Mouse (Mus musculus) limb, embryonic 10.5 days (tissue): ENCODE data around the gene Fbp1. TPM values are rescaled to one million over a fixed set of nuclear protein-coding genes. Genes with fewer than 3 reads are reported as not detected.
A peak's percentile ranks its signal among the peaks of the same experiment; 100 is the strongest.
"Not testable (repeated sequence)": the region's sequence is repeated elsewhere in the genome, so short reads cannot be mapped to it uniquely, and the experiment has no call there.

Experiments
- DNase-seq: peaks from one replicate; pipeline ENCODE4 v3.0.0-alpha.2; 2017; ENCODE audit warnings: low spot score
- H3K27ac ChIP-seq: fragments of 300-500 bp; sonication (generic); 2 replicates; pipeline ENCODE4 v1.5.1; 2016; ENCODE audit warnings: mild to moderate bottlenecking
- H3K27me3 ChIP-seq: fragments of 300-500 bp; sonication (generic); 2 replicates; pipeline ENCODE4 v1.6.1; 2016; ENCODE audit warnings: low read depth, mild to moderate bottlenecking; ENCODE audit not compliant: poor library complexity, severe bottlenecking
- H3K36me3 ChIP-seq: fragments of 300-500 bp; sonication (generic); 2 replicates; pipeline ENCODE4 v1.6.1; 2016; ENCODE audit warnings: mild to moderate bottlenecking, moderate library complexity
- H3K4me1 ChIP-seq: fragments of 300-500 bp; sonication (generic); 2 replicates; pipeline ENCODE4 v1.6.1; 2016
- H3K4me3 ChIP-seq: fragments of 300-500 bp; sonication (generic); 2 replicates; pipeline ENCODE4 v1.5.1; 2016; ENCODE audit warnings: mild to moderate bottlenecking, moderate library complexity
- H3K9me3 ChIP-seq: fragments of 300-500 bp; sonication (generic); replicated peaks from 2 replicates; pipeline ENCODE4 v1.6.1; 2016; ENCODE audit warnings: mild to moderate bottlenecking
- WGBS: fragments of 180-500 bp; shearing (Covaris S2); methylation state at CpG from one replicate; pipeline ENCODE4 v1.1.7; 2016; 5-methylcytosine and 5-hydroxymethylcytosine counted together
- polyA plus RNA-seq: library from polyadenylated mRNA; unstranded; fragments of >200 nt; fragmentation: Nextera tagmentation; extraction: Ambion mirVana; gene quantifications from 2 replicates; pipeline ENCODE4 v1.2.1, GENCODE M21; 2016

Fbp1 gene
- not detected in 2 replicates for polyA plus RNA-seq

DNA sequence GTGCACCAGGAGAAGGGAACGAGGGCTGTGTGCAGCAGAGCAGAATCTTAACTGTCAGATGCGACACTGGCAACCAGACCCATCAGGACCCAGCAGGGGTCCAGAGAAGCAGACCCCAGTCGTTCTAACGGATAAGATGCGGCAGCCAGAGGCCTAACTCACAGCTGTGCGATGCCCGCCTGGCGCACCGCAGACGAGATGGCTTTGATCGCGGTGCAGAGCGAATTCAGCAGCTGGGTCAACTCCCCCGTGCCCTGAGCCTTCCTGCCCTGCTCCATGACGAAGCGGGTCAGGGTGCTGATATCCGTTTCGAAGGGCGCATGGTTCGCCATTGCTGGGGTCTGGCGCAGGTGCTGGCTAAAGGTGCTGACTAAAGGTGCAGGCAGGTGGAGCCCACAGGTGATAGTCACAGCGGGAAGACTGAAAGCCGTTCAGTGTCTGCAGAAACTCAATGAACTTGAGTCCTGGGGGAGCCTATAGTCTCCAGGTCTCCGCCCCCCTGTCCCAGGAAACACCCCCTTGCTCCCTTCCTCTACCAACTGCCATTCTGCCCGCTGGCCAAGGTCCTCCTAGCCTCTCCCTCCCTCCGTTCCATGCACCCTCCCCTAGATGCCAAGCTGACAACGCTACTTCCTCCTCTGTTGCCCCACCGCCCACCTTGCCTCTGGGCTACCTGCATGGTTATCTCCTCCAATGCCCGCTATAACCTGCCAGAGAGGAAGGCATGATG lies at the start of gene Fbp1:
Gene Fbp1, minus strand, starts transcription at position 571 of the 730 bp plus-strand sequence.
- Histone ChIP-seq H3K27me3 (peaks cover 56% of the 10 kb centered on the region), H3K27ac (no peak within 1 kb of the TSS), H3K4me3 (peak within 1 kb of the TSS; percentile 40), H3K9me3 (no peaks in the 10 kb centered on the region), H3K4me1 (peaks cover 10% of the 10 kb centered on the region), H3K36me3 (no peaks in the 10 kb centered on the region)
- no peak for DNase-seq
- 3% methylated on average over 29 of the region's 29 CpGs for WGBS

DNA sequence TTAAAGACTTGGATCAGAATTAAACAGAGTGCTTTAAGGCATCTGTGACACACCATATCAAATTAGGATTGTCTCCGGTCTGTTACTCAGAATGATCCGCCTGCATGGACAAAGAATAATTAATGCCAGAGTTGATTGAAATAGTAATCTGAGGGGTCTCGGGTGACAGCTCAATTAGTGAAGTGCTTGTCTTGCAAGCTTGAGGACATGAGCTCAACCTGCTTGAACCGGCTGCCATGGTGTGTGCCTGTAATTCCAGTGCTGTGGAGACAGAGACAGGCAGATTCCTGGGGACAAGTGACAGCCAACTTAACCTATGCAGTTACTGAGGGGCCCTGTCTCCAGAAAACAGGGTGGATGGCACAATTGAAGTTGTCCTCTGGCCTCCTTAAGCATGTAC lies 44.4 kb upstream of the Fbp1 start:
- no peak for DNase-seq
- Histone ChIP-seq H3K4me1 (no peaks in the 10 kb centered on the region), H3K9me3 (no peaks in the 10 kb centered on the region), H3K27ac (no peak overlapping the region), H3K27me3 (no peaks in the 10 kb centered on the region), H3K4me3 (no peak overlapping the region), H3K36me3 (no peaks in the 10 kb centered on the region)
- WGBS: 79% methylated on average over 4 of the region's 4 CpGs

DNA sequence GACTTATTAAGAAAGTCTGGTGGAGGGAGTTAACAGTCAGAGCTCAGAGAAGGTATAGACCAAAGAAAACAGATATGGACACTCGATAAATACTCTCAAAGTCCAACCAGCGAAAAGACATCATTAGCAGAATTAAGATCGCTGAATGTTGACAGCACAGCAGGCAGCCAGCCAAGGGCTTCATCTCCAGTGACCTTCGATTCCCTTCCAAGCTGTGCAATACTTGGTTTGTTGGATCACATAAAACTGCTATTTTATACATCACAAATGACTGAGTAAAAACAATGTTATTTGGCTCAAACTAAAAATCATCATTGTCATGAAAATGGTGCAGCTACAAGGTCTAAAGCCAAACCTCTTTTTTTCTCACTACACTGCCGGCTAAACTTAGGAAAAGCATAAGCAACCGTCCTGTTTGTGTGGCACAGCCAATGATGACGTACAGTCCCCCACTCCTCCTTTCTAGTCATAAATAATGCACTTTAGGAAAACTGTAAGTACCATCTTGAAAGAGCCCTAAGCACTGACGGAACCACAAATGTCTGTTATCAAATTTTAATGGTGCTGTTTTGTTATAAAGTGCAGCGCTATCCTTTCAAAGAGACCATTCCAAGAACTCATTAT lies 41.8 kb upstream of the Fbp1 start:
- DNase-seq: no peak
- H3K27ac ChIP-seq: no peak overlapping the region
- 91% methylated on average over 9 of the region's 9 CpGs for WGBS
- H3K27me3 ChIP-seq: no peaks in the 10 kb centered on the region
- H3K4me1 ChIP-seq: peaks cover 2% of the 10 kb centered on the region; the same call in 1 of the 2 replicates
- no peaks in the 10 kb centered on the region for H3K9me3 ChIP-seq
- H3K36me3 ChIP-seq: no peaks in the 10 kb centered on the region
- H3K4me3 ChIP-seq: no peak overlapping the region

DNA sequence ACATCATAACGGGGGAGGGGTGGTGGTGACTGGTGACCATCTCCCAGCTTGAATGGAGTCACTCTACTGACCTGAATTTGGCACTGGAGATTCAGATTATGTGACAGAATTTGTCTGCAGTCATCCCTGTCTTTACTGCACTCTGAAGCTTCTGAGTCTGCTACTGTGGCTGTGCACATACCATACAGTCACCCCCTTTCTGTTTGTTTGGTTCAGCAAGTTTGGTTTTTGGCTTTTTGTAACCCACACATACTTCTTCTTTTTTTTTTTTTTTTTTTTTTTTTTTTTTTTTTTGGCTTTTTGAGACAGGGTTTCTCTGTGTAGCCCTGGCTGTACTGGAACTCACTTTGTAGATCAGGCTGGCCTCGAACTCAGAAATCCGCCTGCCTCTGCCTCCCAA lies 41.1 kb upstream of the Fbp1 start:
- not testable (repeated sequence) for H3K4me3 ChIP-seq, DNase-seq, H3K36me3 ChIP-seq, H3K9me3 ChIP-seq, H3K27ac ChIP-seq, H3K27me3 ChIP-seq, H3K4me1 ChIP-seq
- WGBS: 93% methylated on average over 3 of the region's 3 CpGs

DNA sequence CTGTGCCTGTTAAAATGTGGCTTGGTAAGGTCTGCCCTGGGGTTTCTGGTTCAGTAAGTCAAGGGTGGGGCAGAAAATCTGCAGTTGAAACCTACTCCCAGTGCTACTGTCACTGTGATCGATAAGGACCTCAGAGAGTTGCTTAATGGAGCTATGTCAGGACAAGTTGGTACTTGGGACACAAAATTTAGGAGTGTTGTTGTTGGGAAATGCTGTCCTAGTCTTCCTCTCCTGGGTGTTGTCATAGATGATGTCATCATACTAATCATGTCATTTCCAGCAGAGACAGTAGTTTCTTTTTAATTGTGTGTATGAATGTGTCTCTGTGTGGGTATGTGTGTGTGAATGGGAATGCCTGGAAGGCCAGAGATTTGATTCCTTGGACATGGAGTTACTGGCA lies 39.4 kb upstream of the Fbp1 start:
- Histone ChIP-seq H3K36me3 (no peaks in the 10 kb centered on the region), H3K27me3 (no peaks in the 10 kb centered on the region), H3K9me3 (no peaks in the 10 kb centered on the region), H3K4me1 (peaks cover 12% of the 10 kb centered on the region; the same call in 1 of the 2 replicates), H3K4me3 (no peak overlapping the region), H3K27ac (no peak overlapping the region)
- no peak for DNase-seq
- 90% methylated on average over 1 of the region's 1 CpGs for WGBS

DNA sequence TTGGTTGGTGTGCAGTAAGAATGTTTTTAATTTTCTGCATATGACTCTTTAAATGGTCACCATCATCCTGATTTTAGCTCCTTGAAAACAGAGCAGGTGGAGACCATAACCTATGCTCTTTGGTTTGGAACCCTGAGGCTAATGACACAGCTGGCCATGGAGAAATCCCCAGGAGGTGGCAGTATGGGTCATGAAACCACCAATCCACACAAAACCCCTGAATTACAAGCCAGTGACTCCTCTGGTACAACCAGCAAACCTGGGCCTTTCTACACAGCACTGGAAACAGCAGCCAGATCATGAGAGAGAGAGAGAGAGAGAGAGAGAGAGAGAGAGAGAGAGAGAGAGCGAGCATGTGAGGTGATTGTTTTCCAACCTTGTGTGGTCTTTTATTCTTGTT lies 38.4 kb upstream of the Fbp1 start:
- H3K4me1 ChIP-seq: peaks cover 12% of the 10 kb centered on the region; the same call in 1 of the 2 replicates
- no peak overlapping the region for H3K4me3 ChIP-seq
- DNase-seq: peak; percentile 65
- H3K27ac ChIP-seq: no peak overlapping the region
- 63% methylated on average over 1 of the region's 1 CpGs for WGBS
- no peaks in the 10 kb centered on the region for H3K27me3 ChIP-seq
- H3K36me3 ChIP-seq: no peaks in the 10 kb centered on the region
- H3K9me3 ChIP-seq: no peaks in the 10 kb centered on the region

DNA sequence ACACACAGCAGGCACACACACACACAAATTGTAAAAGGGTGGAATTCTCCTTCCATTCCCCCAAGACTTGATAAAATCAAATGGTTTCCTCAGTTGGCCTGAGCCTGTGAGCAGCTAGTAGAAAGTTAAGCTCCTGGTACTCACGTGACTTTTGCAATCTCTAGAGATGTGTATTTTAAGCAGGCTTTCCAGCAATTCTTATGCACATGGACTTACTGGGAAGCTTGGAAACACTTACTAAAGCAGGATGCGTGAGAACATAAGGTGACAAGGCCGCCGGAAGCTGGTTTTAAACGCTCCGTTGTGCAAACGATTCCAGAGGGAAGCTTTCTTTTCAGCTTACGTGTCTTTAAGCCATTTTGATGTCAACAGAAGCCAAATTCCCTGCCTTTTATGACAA lies 35.1 kb upstream of the Fbp1 start:
- WGBS: 87% methylated on average over 8 of the region's 8 CpGs

DNA sequence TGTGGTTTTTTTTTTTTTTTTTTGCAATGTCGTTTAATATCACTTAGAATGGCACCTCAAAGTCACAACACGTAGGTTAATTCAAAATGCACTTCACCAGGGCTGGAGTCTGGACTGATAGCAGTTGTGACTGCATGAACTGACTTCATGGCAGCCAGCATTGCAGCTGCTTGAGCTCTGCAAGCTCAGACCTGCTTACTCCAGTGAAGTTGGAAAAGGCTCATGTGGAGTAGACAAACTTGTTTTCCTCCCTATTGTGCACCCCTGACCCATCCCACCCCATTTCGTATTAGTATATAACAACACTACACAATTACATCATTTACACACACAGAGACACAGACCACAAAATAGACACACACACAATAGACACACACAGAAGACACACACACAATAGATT lies 34.6 kb upstream of the Fbp1 start:
- Histone ChIP-seq H3K27me3 (no peaks in the 10 kb centered on the region), H3K27ac (no peak overlapping the region), H3K36me3 (no peaks in the 10 kb centered on the region), H3K4me1 (peaks cover 12% of the 10 kb centered on the region; the same call in 1 of the 2 replicates), H3K4me3 (no peak overlapping the region), H3K9me3 (no peaks in the 10 kb centered on the region)
- 84% methylated on average over 3 of the region's 3 CpGs for WGBS
- DNase-seq: no peak

More for the DNA sequence above, 35.1 kb upstream of the Fbp1 start:
- H3K4me3 ChIP-seq: no peak overlapping the region
- DNase-seq: no peak
- H3K27me3 ChIP-seq: no peaks in the 10 kb centered on the region
- H3K27ac ChIP-seq: no peak overlapping the region
- H3K9me3 ChIP-seq: no peaks in the 10 kb centered on the region
- peaks cover 12% of the 10 kb centered on the region; the same call in 1 of the 2 replicates for H3K4me1 ChIP-seq
- H3K36me3 ChIP-seq: no peaks in the 10 kb centered on the region

DNA sequence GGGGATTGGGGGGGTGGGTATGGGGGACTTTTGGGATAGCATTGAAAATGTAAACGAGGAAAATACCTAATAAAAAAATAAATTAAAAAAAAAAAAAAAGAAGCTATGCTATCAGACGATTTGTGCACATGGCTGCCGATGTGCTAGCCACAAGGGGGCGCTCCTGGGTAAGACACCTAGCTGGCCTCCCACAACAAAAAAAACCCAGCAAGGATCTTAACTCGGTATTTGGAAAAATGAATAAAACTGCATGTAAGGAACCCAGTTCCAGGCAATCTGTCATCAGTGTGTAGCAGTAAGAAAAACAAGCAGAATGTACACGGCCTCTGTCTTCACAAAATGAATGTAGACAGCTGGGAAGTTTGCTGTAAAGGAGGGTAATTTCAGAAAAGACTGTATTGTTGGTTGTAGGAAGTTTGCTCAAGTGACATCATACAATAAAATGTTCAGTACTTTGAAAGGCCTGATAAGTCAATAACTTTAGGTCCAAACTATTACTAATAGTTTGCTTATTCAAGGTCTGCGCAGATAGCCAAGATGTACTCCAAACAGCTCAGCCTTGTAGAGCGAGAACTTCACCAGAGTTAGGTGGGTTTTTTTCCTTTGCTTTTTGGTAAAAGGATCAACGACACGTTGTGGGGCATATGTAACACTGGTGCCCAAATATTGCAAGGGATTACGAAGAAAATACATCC lies 31.7 kb upstream of the Fbp1 start:
- WGBS: 39% methylated on average over 11 of the region's 11 CpGs
- H3K27me3 ChIP-seq: no peaks in the 10 kb centered on the region
- peaks cover 9% of the 10 kb centered on the region; the same call in 1 of the 2 replicates for H3K4me1 ChIP-seq
- H3K36me3 ChIP-seq: no peaks in the 10 kb centered on the region
- H3K4me3 ChIP-seq: no peak overlapping the region
- peak; percentile 85 for DNase-seq
- H3K27ac ChIP-seq: no peak overlapping the region
- no peaks in the 10 kb centered on the region for H3K9me3 ChIP-seq

DNA sequence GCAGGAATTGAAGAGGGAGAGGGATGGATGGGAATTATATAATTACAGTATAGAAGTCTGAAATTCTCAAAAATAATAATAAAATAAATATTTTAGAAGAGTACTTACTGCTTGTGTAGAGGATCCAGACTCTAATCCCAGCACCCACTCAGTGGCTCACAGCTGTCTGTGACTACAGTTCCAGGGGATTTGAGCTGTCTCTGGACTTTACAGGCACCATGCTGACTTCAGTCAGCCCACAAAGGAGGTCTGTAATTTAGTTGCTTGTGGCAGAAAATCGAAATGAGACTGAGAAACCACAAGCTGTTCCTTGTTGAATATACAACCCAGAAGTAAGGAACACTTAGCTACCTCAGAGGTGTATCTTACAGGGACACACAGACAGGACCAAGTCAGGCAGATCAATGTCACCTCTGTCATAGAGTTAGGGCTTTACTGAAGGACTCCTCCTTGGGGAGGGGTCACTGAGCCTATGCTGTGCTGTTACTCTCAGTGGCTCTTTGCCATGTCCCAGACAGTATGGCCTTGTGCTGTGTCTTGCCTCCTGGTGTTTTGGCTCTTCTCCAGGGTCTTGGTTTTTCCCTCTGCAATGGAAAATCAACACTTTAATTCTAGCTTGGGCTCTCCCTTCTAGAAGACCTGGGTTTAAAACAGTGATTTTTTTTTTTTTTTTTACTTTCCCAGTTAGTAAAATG lies 29.5 kb upstream of the Fbp1 start:
- no peaks in the 10 kb centered on the region for H3K4me1 ChIP-seq
- H3K27me3 ChIP-seq: no peaks in the 10 kb centered on the region
- H3K4me3 ChIP-seq: no peak overlapping the region
- no peaks in the 10 kb centered on the region for H3K36me3 ChIP-seq
- H3K27ac ChIP-seq: no peak overlapping the region
- WGBS: 53% methylated on average over 1 of the region's 1 CpGs
- no peak for DNase-seq
- no peaks in the 10 kb centered on the region for H3K9me3 ChIP-seq

DNA sequence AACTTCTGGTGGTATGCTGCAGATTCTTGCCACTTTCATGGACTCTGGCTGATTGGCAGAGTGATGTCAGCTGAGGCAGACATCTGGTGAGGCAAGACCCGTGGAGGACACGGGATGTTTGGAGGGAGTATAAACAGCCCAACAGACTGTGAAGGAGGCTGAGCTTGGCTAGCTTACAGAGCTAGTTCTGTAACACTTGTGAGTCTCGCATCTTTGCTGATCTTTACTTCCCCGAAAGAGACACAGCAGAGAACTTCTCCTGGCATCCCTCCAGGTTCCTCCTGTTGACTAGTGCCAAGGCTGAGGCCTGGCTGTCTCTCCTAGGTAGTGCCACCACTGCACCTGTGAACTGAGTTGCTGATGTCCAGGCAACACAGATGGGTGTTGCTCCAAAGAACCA lies 28.6 kb upstream of the Fbp1 start:
- no peak overlapping the region for H3K4me3 ChIP-seq
- no peak for DNase-seq
- no peaks in the 10 kb centered on the region for H3K27me3 ChIP-seq
- no peaks in the 10 kb centered on the region for H3K4me1 ChIP-seq
- H3K9me3 ChIP-seq: no peaks in the 10 kb centered on the region
- H3K27ac ChIP-seq: no peak overlapping the region
- WGBS: 79% methylated on average over 4 of the region's 4 CpGs
- no peaks in the 10 kb centered on the region for H3K36me3 ChIP-seq

DNA sequence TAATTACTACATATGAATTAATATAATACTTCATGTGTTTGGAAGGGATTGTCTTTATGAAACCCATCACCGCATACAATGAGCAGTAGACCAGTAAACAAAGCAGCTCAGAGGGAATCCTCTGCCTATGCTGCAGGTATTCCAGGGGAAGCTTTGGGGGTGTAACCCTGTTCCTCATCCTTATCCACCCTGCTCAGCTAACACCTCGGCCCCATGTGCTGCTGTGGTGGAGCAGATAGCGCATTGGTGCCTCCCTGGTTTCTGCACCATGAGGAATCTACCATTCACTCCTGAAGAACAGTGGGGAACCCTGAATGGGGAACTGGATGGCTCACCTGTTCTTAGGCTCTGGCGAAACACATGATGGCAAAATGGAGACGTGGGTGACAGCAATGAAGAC lies 23.5 kb upstream of the Fbp1 start:
- Histone ChIP-seq H3K36me3 (no peaks in the 10 kb centered on the region), H3K4me3 (no peak overlapping the region), H3K27ac (no peak overlapping the region), H3K4me1 (peaks cover 9% of the 10 kb centered on the region), H3K27me3 (no peaks in the 10 kb centered on the region), H3K9me3 (no peaks in the 10 kb centered on the region)
- no peak for DNase-seq
- WGBS: 81% methylated on average over 5 of the region's 5 CpGs

DNA sequence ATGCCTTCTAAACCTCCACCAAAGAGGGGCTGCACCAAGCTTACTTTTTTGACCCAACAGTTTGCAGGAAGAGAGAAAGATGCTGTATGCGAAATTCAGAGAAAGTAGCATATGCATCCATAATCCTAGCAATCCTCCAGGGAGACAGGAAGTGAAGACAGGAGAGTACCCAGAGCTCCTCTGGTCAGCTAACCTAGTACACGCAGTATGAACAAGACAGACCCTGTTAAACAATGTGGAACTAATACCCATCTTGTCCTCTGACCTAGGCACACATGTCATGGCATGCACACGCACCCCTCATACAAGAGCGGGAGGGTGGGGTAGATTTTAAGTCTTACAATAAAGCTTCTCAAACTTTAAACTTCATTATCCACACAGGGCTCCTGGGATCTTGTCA lies 22.1 kb upstream of the Fbp1 start:
- Histone ChIP-seq H3K27ac (no peak overlapping the region), H3K9me3 (no peaks in the 10 kb centered on the region), H3K27me3 (no peaks in the 10 kb centered on the region), H3K4me3 (no peak overlapping the region), H3K36me3 (no peaks in the 10 kb centered on the region), H3K4me1 (peaks cover 9% of the 10 kb centered on the region)
- WGBS: 85% methylated on average over 4 of the region's 4 CpGs
- DNase-seq: no peak
